Mouse (Mus musculus): ENCODE measurements around the gene Slc25a11. TPM values are rescaled to one million over a fixed set of nuclear protein-coding genes. Genes with fewer than 3 reads are reported as not detected.

Gene Slc25a11
- polyA plus RNA-seq, 1 experiment from 2014 or later: 159 TPM

DNA sequence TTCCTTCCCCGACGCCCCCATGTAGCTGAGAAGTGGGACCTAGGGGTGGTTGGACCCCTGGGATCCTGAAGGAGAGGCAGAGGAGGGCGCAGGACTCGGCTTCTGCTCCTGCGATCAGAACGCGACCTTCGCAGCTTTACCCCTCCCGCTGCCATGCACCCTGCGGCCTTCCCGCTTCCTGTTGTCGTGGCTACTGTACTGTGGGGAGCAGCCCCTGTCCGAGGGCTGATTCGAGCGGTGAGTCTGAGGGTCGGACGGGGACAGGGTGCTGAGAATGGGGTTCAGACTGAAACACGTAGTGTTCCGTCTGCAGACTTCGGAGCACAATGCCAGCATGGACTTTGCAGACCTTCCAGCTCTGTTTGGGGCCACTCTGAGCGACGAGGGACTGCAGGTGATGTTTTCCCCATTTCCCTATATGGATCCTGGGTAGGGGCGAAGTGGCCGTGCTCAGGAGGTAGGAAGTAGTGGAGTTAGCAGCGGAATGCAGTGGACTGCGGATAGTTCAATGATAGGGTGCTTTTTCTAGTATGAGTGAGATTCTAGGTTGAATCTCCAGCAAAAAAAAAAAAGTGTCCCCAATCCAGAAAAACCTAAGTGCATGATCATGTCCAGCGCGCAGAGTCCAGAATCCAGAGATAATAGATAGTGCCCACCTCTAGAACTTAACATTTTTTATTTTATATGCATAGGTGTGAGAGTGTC lies 589 bp upstream of the Slc25a11 start:
- Histone ChIP-seq H3K4me2 (replicated peaks) (peak overlapping the region; percentile 98), H3K9ac (peak overlapping the region; percentile 84), H3K9me3 (no peaks in the 10 kb centered on the region), H3K27ac (peak overlapping the region; percentile 94), H3K36me3 (peaks cover 67% of the 10 kb centered on the region), H3K27me3 (no peaks in the 10 kb centered on the region), H3K4me3 (peak overlapping the region; percentile 81), H3K4me1 (peaks cover 40% of the 10 kb centered on the region)
- WGBS: 5% methylated on average over 28 of the region's 28 CpGs
- no peak for ATAC-seq (ENCODE audit: insufficient number of reproducible peaks, insufficient read depth, low FRiP score, low TSS enrichment)

- 15% methylated on average over 3 of the region's 3 CpGs for WGBS
- no peak; the same call in 1 of the 2 replicates for ATAC-seq (ENCODE audit: insufficient number of reproducible peaks, insufficient read depth, low FRiP score, low TSS enrichment)
- peaks cover 57% of the 10 kb centered on the region for H3K36me3 ChIP-seq
- H3K27ac ChIP-seq: peak overlapping the region; percentile 94; the same call in 1 of the 2 replicates
- H3K4me2 ChIP-seq (replicated peaks): peak overlapping the region; percentile 85
- peaks cover 29% of the 10 kb centered on the region for H3K4me1 ChIP-seq
- peak overlapping the region; percentile 88 for H3K9ac ChIP-seq
- peak overlapping the region; percentile 81 for H3K4me3 ChIP-seq
- no peaks in the 10 kb centered on the region for H3K9me3 ChIP-seq
- H3K27me3 ChIP-seq: no peaks in the 10 kb centered on the region
These were observed 1.1 kb downstream of the Slc25a11 start for GRCm38 (mm10) chr11:70646259-70646555.

GRCm38 (mm10) chr11:70645461-70646258 lies 1.6 kb downstream of the Slc25a11 start:
- peak overlapping the region; percentile 94; the same call in 1 of the 2 replicates for H3K27ac ChIP-seq
- peak overlapping the region; percentile 85 for H3K4me2 ChIP-seq (replicated peaks)
- peak overlapping the region; percentile 81 for H3K4me3 ChIP-seq
- ATAC-seq (ENCODE audit: insufficient number of reproducible peaks, insufficient read depth, low FRiP score, low TSS enrichment): no peak
- H3K9me3 ChIP-seq: no peaks in the 10 kb centered on the region
- peak overlapping the region; percentile 88 for H3K9ac ChIP-seq
- 90% methylated on average over 12 of the region's 12 CpGs for WGBS
- peaks cover 27% of the 10 kb centered on the region for H3K4me1 ChIP-seq
- H3K36me3 ChIP-seq: peaks cover 52% of the 10 kb centered on the region
- H3K27me3 ChIP-seq: no peaks in the 10 kb centered on the region

GRCm38 (mm10) chr11:70644564-70645103 lies 2.6 kb downstream of the Slc25a11 start:
- H3K27ac ChIP-seq: no peak overlapping the region
- WGBS: 98% methylated on average over 8 of the region's 8 CpGs

GRCm38 (mm10) chr11:70643051-70643450 lies 4.2 kb downstream of the Slc25a11 start:
- Histone ChIP-seq H3K36me3 (peaks cover 30% of the 10 kb centered on the region), H3K4me1 (peaks cover 12% of the 10 kb centered on the region), H3K27me3 (no peaks in the 10 kb centered on the region), H3K27ac (no peak overlapping the region), H3K9me3 (no peaks in the 10 kb centered on the region), H3K9ac (no peak overlapping the region), H3K4me3 (no peak overlapping the region), H3K4me2 (replicated peaks) (no peak overlapping the region)
- no peak for ATAC-seq (ENCODE audit: insufficient number of reproducible peaks, insufficient read depth, low FRiP score, low TSS enrichment)
- 92% methylated on average over 6 of the region's 6 CpGs for WGBS

More at GRCm38 (mm10) chr11:70644564-70645103, 2.6 kb downstream of the Slc25a11 start:
- Histone ChIP-seq H3K9me3 (no peaks in the 10 kb centered on the region), H3K4me3 (no peak overlapping the region), H3K4me1 (peaks cover 25% of the 10 kb centered on the region), H3K27me3 (no peaks in the 10 kb centered on the region), H3K4me2 (replicated peaks) (no peak overlapping the region), H3K36me3 (peaks cover 43% of the 10 kb centered on the region), H3K9ac (peak overlapping the region; percentile 17; the same call in 1 of the 2 replicates)
- no peak for ATAC-seq (ENCODE audit: insufficient number of reproducible peaks, insufficient read depth, low FRiP score, low TSS enrichment)

DNA sequence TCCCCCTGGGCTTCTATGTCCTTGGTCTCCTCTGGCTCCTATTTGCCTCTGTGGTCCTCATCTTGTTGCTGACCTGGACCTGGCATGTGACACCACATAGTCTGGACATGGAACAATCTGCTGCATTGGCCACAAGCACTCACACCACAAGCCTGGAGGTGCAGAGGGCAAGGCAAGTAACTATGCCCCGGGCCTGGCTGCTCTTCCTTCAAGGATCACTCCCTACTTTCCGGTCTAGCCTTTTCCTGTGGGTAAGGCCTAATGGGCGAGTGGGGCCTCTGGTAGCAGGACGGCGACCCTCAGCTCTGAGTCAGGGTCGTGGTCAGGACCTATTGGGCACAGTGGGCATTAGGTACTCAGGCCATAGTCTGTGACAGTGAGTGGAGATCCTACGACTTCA lies 6.0 kb downstream of the Slc25a11 start:
- peaks cover 12% of the 10 kb centered on the region for H3K4me1 ChIP-seq
- H3K27ac ChIP-seq: no peak overlapping the region
- H3K9ac ChIP-seq: no peak overlapping the region
- no peak for ATAC-seq (ENCODE audit: insufficient number of reproducible peaks, insufficient read depth, low FRiP score, low TSS enrichment)
- peaks cover 30% of the 10 kb centered on the region for H3K36me3 ChIP-seq
- WGBS: 78% methylated on average over 7 of the region's 7 CpGs
- no peaks in the 10 kb centered on the region for H3K9me3 ChIP-seq
- H3K27me3 ChIP-seq: no peaks in the 10 kb centered on the region
- H3K4me2 ChIP-seq (replicated peaks): no peak overlapping the region
- H3K4me3 ChIP-seq: no peak overlapping the region

- Histone ChIP-seq H3K4me3 (no peak overlapping the region), H3K4me1 (0 out of 2 replicates have a peak, but pooled peaks cover under 1% of the 10 kb centered on the region), H3K9me3 (no peaks in the 10 kb centered on the region), H3K9ac (no peak overlapping the region), H3K27ac (no peak overlapping the region), H3K36me3 (peaks cover 22% of the 10 kb centered on the region), H3K4me2 (replicated peaks) (no peak overlapping the region), H3K27me3 (no peaks in the 10 kb centered on the region)
- no peak for ATAC-seq (ENCODE audit: insufficient number of reproducible peaks, insufficient read depth, low FRiP score, low TSS enrichment)
- WGBS: 83% methylated on average over 8 of the region's 8 CpGs
These were observed 7.3 kb downstream of the Slc25a11 start for GRCm38 (mm10) chr11:70639976-70640375.

DNA sequence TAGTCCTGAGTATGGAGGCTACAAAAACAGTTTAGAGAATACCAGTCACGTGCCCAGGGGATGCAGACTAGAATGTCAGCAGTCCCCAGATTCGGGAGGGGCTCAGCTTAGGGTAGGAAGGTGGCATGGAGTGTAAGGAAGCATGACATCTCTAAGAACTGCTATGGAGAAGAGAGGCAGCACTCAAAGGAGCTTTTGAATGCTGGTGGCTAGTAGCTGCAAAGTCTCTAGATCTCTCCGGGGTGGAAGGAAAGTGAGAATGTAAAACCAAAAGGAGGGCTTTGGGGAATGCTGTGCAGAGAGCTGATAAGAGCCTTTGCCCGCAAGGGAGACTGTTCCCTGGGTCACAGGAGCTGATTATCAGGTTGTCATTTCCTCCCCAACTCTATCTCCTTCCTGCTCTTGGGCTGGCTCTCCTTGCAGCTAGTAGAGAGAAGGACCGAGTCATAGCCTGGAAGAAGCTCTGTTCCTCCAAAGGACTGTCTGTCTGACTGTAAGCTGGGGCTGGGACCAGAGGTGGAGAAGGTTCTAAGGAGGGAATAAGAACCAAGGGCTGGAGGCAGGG lies 8.5 kb downstream of the Slc25a11 start, which contains the start of gene Gp1ba:
Gp1ba (plus strand) TSS at position 409 of the 565 bp plus-strand sequence.
- 49% methylated on average over 5 of the region's 5 CpGs for WGBS
- H3K36me3 ChIP-seq: peaks cover 11% of the 10 kb centered on the region; the same call in 1 of the 2 replicates
- no peak for ATAC-seq (ENCODE audit: insufficient number of reproducible peaks, insufficient read depth, low FRiP score, low TSS enrichment)

GRCm38 (mm10) chr11:70638293-70638692 lies 9.0 kb downstream of the Slc25a11 start:
- Histone ChIP-seq H3K27me3 (no peaks in the 10 kb centered on the region), H3K4me3 (no peak overlapping the region), H3K4me1 (no peaks in the 10 kb centered on the region), H3K36me3 (peaks cover 8% of the 10 kb centered on the region; the same call in 1 of the 2 replicates), H3K9ac (no peak overlapping the region), H3K27ac (no peak overlapping the region), H3K4me2 (replicated peaks) (no peak overlapping the region), H3K9me3 (no peaks in the 10 kb centered on the region)
- 82% methylated on average over 1 of the region's 1 CpGs for WGBS
- ATAC-seq (ENCODE audit: insufficient number of reproducible peaks, insufficient read depth, low FRiP score, low TSS enrichment): no peak

More for the DNA sequence above, 8.5 kb downstream of the Slc25a11 start, which contains the start of gene Gp1ba:
- no peak within 1 kb of the TSS for H3K27ac ChIP-seq
- H3K27me3 ChIP-seq: no peaks in the 10 kb centered on the region
- no peaks in the 10 kb centered on the region for H3K4me1 ChIP-seq
- no peak within 1 kb of the TSS for H3K9ac ChIP-seq
- H3K9me3 ChIP-seq: no peaks in the 10 kb centered on the region
- no peak within 1 kb of the TSS for H3K4me2 ChIP-seq (replicated peaks)
- H3K4me3 ChIP-seq: no peak within 1 kb of the TSS

DNA sequence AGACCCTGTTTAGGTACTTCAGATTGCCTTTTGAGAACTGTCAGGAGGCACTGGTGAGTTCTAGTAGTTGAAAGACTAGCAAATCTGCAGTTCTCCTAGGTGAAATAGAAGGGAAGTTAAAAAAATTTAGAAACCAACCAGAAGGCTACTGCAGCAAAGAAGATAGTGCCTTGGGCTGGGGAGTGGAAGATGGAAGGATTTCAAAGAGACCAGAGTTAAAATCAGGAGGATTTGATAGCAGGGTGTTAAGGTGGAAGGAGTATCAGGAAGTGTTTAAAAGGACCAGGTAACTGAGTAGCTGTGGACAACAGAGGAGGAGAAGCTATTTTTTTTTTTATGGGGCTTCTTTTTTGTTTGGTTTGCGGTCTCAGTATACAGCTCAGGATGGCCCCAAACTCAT lies 9.5 kb downstream of the Slc25a11 start:
- H3K27me3 ChIP-seq: no peaks in the 10 kb centered on the region
- H3K27ac ChIP-seq: no peak overlapping the region
- H3K4me3 ChIP-seq: no peak overlapping the region
- peaks cover 3% of the 10 kb centered on the region; the same call in 1 of the 2 replicates for H3K36me3 ChIP-seq
- no peaks in the 10 kb centered on the region for H3K9me3 ChIP-seq
- H3K4me2 ChIP-seq (replicated peaks): no peak overlapping the region
- H3K9ac ChIP-seq: no peak overlapping the region
- no peaks in the 10 kb centered on the region for H3K4me1 ChIP-seq
- ATAC-seq (ENCODE audit: insufficient number of reproducible peaks, insufficient read depth, low FRiP score, low TSS enrichment): no peak
- 100% methylated on average over 1 of the region's 1 CpGs for WGBS

GRCm38 (mm10) chr11:70635601-70636000 lies 11.7 kb downstream of the Slc25a11 start:
- no peaks in the 10 kb centered on the region for H3K4me1 ChIP-seq
- no peak overlapping the region for H3K9ac ChIP-seq
- no peak for ATAC-seq (ENCODE audit: insufficient number of reproducible peaks, insufficient read depth, low FRiP score, low TSS enrichment)
- H3K27ac ChIP-seq: no peak overlapping the region
- no peaks in the 10 kb centered on the region for H3K27me3 ChIP-seq
- 78% methylated on average over 4 of the region's 4 CpGs for WGBS
- no peak overlapping the region for H3K4me2 ChIP-seq (replicated peaks)
- no peaks in the 10 kb centered on the region for H3K36me3 ChIP-seq
- H3K4me3 ChIP-seq: no peak overlapping the region
- no peaks in the 10 kb centered on the region for H3K9me3 ChIP-seq

Measured in embryonic facial prominence, embryonic 12.5 days (tissue).